Mouse (Mus musculus): Measurements from ENCODE around the gene Usp17lc. TPM values are rescaled to one million over a fixed set of nuclear protein-coding genes. Genes with fewer than 3 reads are reported as not detected.

Gene Usp17lc
- polyA plus RNA-seq, 1 experiment from 2014 or later, result not detected

Small RNA genes within 50 kb of the gene (microRNA-seq; reads per million reads assigned to microRNA genes)
- not detected for gene Gm25774

Other genes starting within 250 kb of the Usp17lc start
- gene Olfr591, start 236.7 kb upstream of the Usp17lc start, polyA plus RNA-seq (2014; fragmentation: Nextera tagmentation; extraction: Ambion mirVana), result not detected in 2 replicates
- gene Olfr592, start 230.3 kb upstream of the Usp17lc start, polyA plus RNA-seq (2014; fragmentation: Nextera tagmentation; extraction: Ambion mirVana), result not detected in 2 replicates
- not detected in 2 replicates for gene Olfr593, start 203.2 kb upstream of the Usp17lc start, polyA plus RNA-seq (2014; fragmentation: Nextera tagmentation; extraction: Ambion mirVana)
- gene Olfr594, start 198.1 kb upstream of the Usp17lc start, polyA plus RNA-seq (2014; fragmentation: Nextera tagmentation; extraction: Ambion mirVana), result not detected in 2 replicates
- gene Usp17ld, start 162.6 kb upstream of the Usp17lc start, polyA plus RNA-seq (2014; fragmentation: Nextera tagmentation; extraction: Ambion mirVana), result not detected in 2 replicates
- not detected in 2 replicates for gene Olfr596, start 109.4 kb upstream of the Usp17lc start, polyA plus RNA-seq (2014; fragmentation: Nextera tagmentation; extraction: Ambion mirVana)
- not detected in 2 replicates for gene Olfr597, start 98.8 kb upstream of the Usp17lc start, polyA plus RNA-seq (2014; fragmentation: Nextera tagmentation; extraction: Ambion mirVana)
- not detected in 2 replicates for gene Olfr598, start 91.5 kb upstream of the Usp17lc start, polyA plus RNA-seq (2014; fragmentation: Nextera tagmentation; extraction: Ambion mirVana)
- gene Olfr599, start 79.2 kb upstream of the Usp17lc start, polyA plus RNA-seq (2014; fragmentation: Nextera tagmentation; extraction: Ambion mirVana), result not detected in 2 replicates
- not detected in 2 replicates for gene Olfr600, start 65.4 kb upstream of the Usp17lc start, polyA plus RNA-seq (2014; fragmentation: Nextera tagmentation; extraction: Ambion mirVana)
- not detected in 2 replicates for gene Olfr601, start 52.4 kb upstream of the Usp17lc start, polyA plus RNA-seq (2014; fragmentation: Nextera tagmentation; extraction: Ambion mirVana)
- gene Olfr603, start 28.9 kb upstream of the Usp17lc start, polyA plus RNA-seq (2014; fragmentation: Nextera tagmentation; extraction: Ambion mirVana), result not detected in 2 replicates
- not detected in 2 replicates for gene Olfr605, start 30.4 kb downstream of the Usp17lc start, polyA plus RNA-seq (2014; fragmentation: Nextera tagmentation; extraction: Ambion mirVana)
- gene Olfr606, start 34.0 kb downstream of the Usp17lc start, polyA plus RNA-seq (2014; fragmentation: Nextera tagmentation; extraction: Ambion mirVana), result not detected in 2 replicates
- gene Olfr607, start 49.1 kb downstream of the Usp17lc start, polyA plus RNA-seq (2014; fragmentation: Nextera tagmentation; extraction: Ambion mirVana), result not detected in 2 replicates
- not detected in 2 replicates for gene Olfr608, start 54.8 kb downstream of the Usp17lc start, polyA plus RNA-seq (2014; fragmentation: Nextera tagmentation; extraction: Ambion mirVana)
- gene Olfr609, start 83.0 kb downstream of the Usp17lc start, polyA plus RNA-seq (2014; fragmentation: Nextera tagmentation; extraction: Ambion mirVana), result not detected in 2 replicates
- not detected in 2 replicates for gene Olfr610, start 97.0 kb downstream of the Usp17lc start, polyA plus RNA-seq (2014; fragmentation: Nextera tagmentation; extraction: Ambion mirVana)
- gene Olfr611, start 105.8 kb downstream of the Usp17lc start, polyA plus RNA-seq (2014; fragmentation: Nextera tagmentation; extraction: Ambion mirVana), result not detected in 2 replicates
- not detected in 2 replicates for gene Olfr612, start 127.6 kb downstream of the Usp17lc start, polyA plus RNA-seq (2014; fragmentation: Nextera tagmentation; extraction: Ambion mirVana)
- not detected in 2 replicates for gene Olfr613, start 133.0 kb downstream of the Usp17lc start, polyA plus RNA-seq (2014; fragmentation: Nextera tagmentation; extraction: Ambion mirVana)
- gene Olfr615, start 141.0 kb downstream of the Usp17lc start, polyA plus RNA-seq (2014; fragmentation: Nextera tagmentation; extraction: Ambion mirVana), result not detected in 2 replicates
- not detected in 2 replicates for gene Olfr616, start 154.1 kb downstream of the Usp17lc start, polyA plus RNA-seq (2014; fragmentation: Nextera tagmentation; extraction: Ambion mirVana)
- not detected in 2 replicates for gene Olfr617, start 158.0 kb downstream of the Usp17lc start, polyA plus RNA-seq (2014; fragmentation: Nextera tagmentation; extraction: Ambion mirVana)
- gene Olfr618, start 175.0 kb downstream of the Usp17lc start, polyA plus RNA-seq (2014; fragmentation: Nextera tagmentation; extraction: Ambion mirVana), result not detected in 2 replicates
- not detected in 2 replicates for gene Olfr619, start 185.5 kb downstream of the Usp17lc start, polyA plus RNA-seq (2014; fragmentation: Nextera tagmentation; extraction: Ambion mirVana)
- gene Olfr620, start 197.5 kb downstream of the Usp17lc start, polyA plus RNA-seq (2014; fragmentation: Nextera tagmentation; extraction: Ambion mirVana), result not detected in 2 replicates
- gene Olfr622, start 227.6 kb downstream of the Usp17lc start, polyA plus RNA-seq (2014; fragmentation: Nextera tagmentation; extraction: Ambion mirVana), result not detected in 2 replicates
- not detected in 2 replicates for gene Olfr623, start 248.6 kb downstream of the Usp17lc start, polyA plus RNA-seq (2014; fragmentation: Nextera tagmentation; extraction: Ambion mirVana)